Mouse (Mus musculus): ENCODE measurements around the gene Nr1d2. TPM values are rescaled to one million over a fixed set of nuclear protein-coding genes. Genes with fewer than 3 reads are reported as not detected.
"Not testable (repeated sequence)": the region's sequence is repeated elsewhere in the genome, so short reads cannot be mapped to it uniquely, and the experiment has no call there.

Nr1d2 gene
- total RNA-seq (2017): 14.9 and 21.2 TPM in 2 replicates

- peak; percentile 70 for ATAC-seq (replicated peaks; ENCODE audit: low read depth, poor library complexity, severe bottlenecking)
Measured at GRCm38 (mm10) chr14:18238750-18239731, at the start of gene Nr1d2. Nr1d2 (minus strand) TSS chr14:18239127.

- ATAC-seq (replicated peaks; ENCODE audit: low read depth, poor library complexity, severe bottlenecking): no peak
Measured at GRCm38 (mm10) chr14:18287391-18287790, 48.5 kb upstream of the Nr1d2 start.

GRCm38 (mm10) chr14:18286441-18286840 lies 47.5 kb upstream of the Nr1d2 start:
- ATAC-seq (replicated peaks; ENCODE audit: low read depth, poor library complexity, severe bottlenecking): no peak

- ATAC-seq (replicated peaks; ENCODE audit: low read depth, poor library complexity, severe bottlenecking): no peak
Measured at GRCm38 (mm10) chr14:18285476-18285875, 46.5 kb upstream of the Nr1d2 start.

GRCm38 (mm10) chr14:18284581-18284980 lies 45.7 kb upstream of the Nr1d2 start:
- ATAC-seq (replicated peaks; ENCODE audit: low read depth, poor library complexity, severe bottlenecking): peak; percentile 74

GRCm38 (mm10) chr14:18280375-18280774 lies 41.4 kb upstream of the Nr1d2 start:
- no peak for ATAC-seq (replicated peaks; ENCODE audit: low read depth, poor library complexity, severe bottlenecking)

GRCm38 (mm10) chr14:18274526-18274925 lies 35.6 kb upstream of the Nr1d2 start:
- ATAC-seq (replicated peaks; ENCODE audit: low read depth, poor library complexity, severe bottlenecking): no peak

GRCm38 (mm10) chr14:18271666-18272065 lies 32.7 kb upstream of the Nr1d2 start:
- ATAC-seq (replicated peaks; ENCODE audit: low read depth, poor library complexity, severe bottlenecking): no peak

GRCm38 (mm10) chr14:18270529-18271441 lies 31.9 kb upstream of the Nr1d2 start, which contains the start of the genes Nkiras1 and Rpl15:
Nkiras1 (plus strand) TSS chr14:18271136.
Rpl15 (minus strand) TSS chr14:18271391.
- ATAC-seq (replicated peaks; ENCODE audit: low read depth, poor library complexity, severe bottlenecking): peak; percentile 95

GRCm38 (mm10) chr14:18269947-18270528 lies 31.1 kb upstream of the Nr1d2 start:
- ATAC-seq (replicated peaks; ENCODE audit: low read depth, poor library complexity, severe bottlenecking): not testable (repeated sequence)

- peak; percentile 46 for ATAC-seq (replicated peaks; ENCODE audit: low read depth, poor library complexity, severe bottlenecking)
Measured at GRCm38 (mm10) chr14:18263427-18263826, 24.5 kb upstream of the Nr1d2 start.

GRCm38 (mm10) chr14:18261203-18261602 lies 22.3 kb upstream of the Nr1d2 start:
- ATAC-seq (replicated peaks; ENCODE audit: low read depth, poor library complexity, severe bottlenecking): no peak

GRCm38 (mm10) chr14:18242638-18243130 lies 3.8 kb upstream of the Nr1d2 start:
- ATAC-seq (replicated peaks; ENCODE audit: low read depth, poor library complexity, severe bottlenecking): no peak

GRCm38 (mm10) chr14:18241786-18242185 lies 2.9 kb upstream of the Nr1d2 start:
- ATAC-seq (replicated peaks; ENCODE audit: low read depth, poor library complexity, severe bottlenecking): no peak

GRCm38 (mm10) chr14:18240132-18240531 lies 1.2 kb upstream of the Nr1d2 start:
- no peak for ATAC-seq (replicated peaks; ENCODE audit: low read depth, poor library complexity, severe bottlenecking)

- ATAC-seq (replicated peaks; ENCODE audit: low read depth, poor library complexity, severe bottlenecking): peak; percentile 63
Measured at GRCm38 (mm10) chr14:18238131-18238749, 687 bp downstream of the Nr1d2 start.

- no peak for ATAC-seq (replicated peaks; ENCODE audit: low read depth, poor library complexity, severe bottlenecking)
Measured at GRCm38 (mm10) chr14:18237381-18237780, 1.5 kb downstream of the Nr1d2 start.

- not testable (repeated sequence) for ATAC-seq (replicated peaks; ENCODE audit: low read depth, poor library complexity, severe bottlenecking)
Measured at GRCm38 (mm10) chr14:18236496-18237235, 2.3 kb downstream of the Nr1d2 start.

Data from common myeloid progenitor, adult 5-6 weeks (primary cell).